Mouse (Mus musculus): ENCODE measurements around the gene Eif3c.

- TF ChIP-seq POLR2A (IDR thresholded peaks at IDR 0.05; ENCODE audit: insufficient read length, low read depth) (no peak), USF1 (IDR thresholded peaks at IDR 0.05; ENCODE audit: low read depth) (no peak), MYOG (IDR thresholded peaks at IDR 0.05; ENCODE audit: control insufficient read depth in 1 of 3, insufficient read depth in 1 of 3, insufficient read length in 2 of 3, low read depth in 2 of 3) (no peak), TCF12 (IDR thresholded peaks at IDR 0.05; ENCODE audit: insufficient read depth, poor library complexity, severe bottlenecking) (no peak), E2F4 (IDR thresholded peaks at IDR 0.05; ENCODE audit: insufficient read depth) (no peak), MAX (IDR thresholded peaks at IDR 0.05; ENCODE audit: low read depth) (no peak), SRF (IDR thresholded peaks at IDR 0.05; ENCODE audit: control insufficient read depth, insufficient read length, low read depth) (no peak), MYOD1 (IDR thresholded peaks at IDR 0.05; ENCODE audit: control insufficient read depth in 1 of 3, insufficient read length in 2 of 3, low read depth in 2 of 3) (no peak)
Observed at GRCm38 (mm10) chr7:126556635-126557034, 9.6 kb downstream of the Eif3c start.
